ENCODE assay signal across 14 mouse cellular contexts in the genomic region with DNA sequence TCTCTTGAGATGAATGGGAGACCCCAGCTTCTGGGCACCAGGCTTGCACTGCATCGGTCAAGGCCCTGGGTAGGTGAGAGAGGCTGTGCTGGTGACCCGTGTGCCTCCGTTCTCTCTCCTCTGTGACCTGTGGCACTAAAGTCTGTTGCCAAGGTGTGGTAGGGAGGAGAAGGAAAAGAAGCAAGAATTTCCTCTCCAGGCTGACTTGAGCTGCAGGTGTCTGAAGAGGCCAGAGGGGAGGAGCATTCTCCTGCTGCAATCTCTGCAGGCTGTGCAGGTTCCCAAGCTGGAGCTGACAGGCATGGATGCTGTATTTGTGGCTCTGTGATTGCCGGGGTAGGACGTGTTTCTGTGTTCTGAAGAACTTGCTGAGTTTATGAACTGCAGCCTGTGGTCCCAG.
DNase-seq lines count a peak whose midpoint lies in the region; TF ChIP-seq lines count a peak whose summit lies in the region.
"Had no signal": no experiment of that assay in that cellular context is flagged by ENCODE, and none has a peak within 500 bp of the region (broad histone marks: within the 10 kb centered on the region; RNA-seq: fewer than 3 reads in every experiment).

No protein-coding gene starts in this region.

- peak overlapping the region; percentile 71 for H3K4me3 ChIP-seq in E14TG2a.4 (replicated peaks; ENCODE audit: low read length)
- H3K4me3 ChIP-seq: forebrain, embryonic 15.5 days had no signal

- H3K9me3 ChIP-seq in E14TG2a.4 (ENCODE audit: low read length): no peaks in the 10 kb centered on the region
- H3K9me3 ChIP-seq: forebrain, embryonic 15.5 days had no signal

- H3K36me3 ChIP-seq in E14TG2a.4 (ENCODE audit: insufficient read depth, low read length): peaks cover 53% of the 10 kb centered on the region
- H3K36me3 ChIP-seq: forebrain, embryonic 15.5 days had no signal

- WGBS in large intestine, adult 2 months: 27% methylated on average over 5 of the region's 5 CpGs

- H3K27me3 ChIP-seq in E14TG2a.4 (ENCODE audit: insufficient read depth, low read length): no peaks in the 10 kb centered on the region
- H3K27me3 ChIP-seq: forebrain, embryonic 15.5 days had no signal

- TF ChIP-seq CTCF in E14TG2a.4 (conservative IDR thresholded peaks at IDR 0.05; ENCODE audit: low read length): no peak

- H3K4me1 ChIP-seq in E14TG2a.4 (replicated peaks; ENCODE audit: low read depth, low read length): peaks cover 96% of the 10 kb centered on the region

- DNase-seq in ES-CJ7 (ENCODE audit: low read depth, low spot score): peak; percentile 49
- DNase-seq in large intestine, adult 2 months (ENCODE audit: low read depth, low spot score): peak; percentile 46
- peak; percentile 49 for DNase-seq in lung, postnatal 36 days
- DNase-seq in layer of hippocampus, adult 8-10 months (ENCODE audit: low spot score in 2 of 2): no peak
- DNase-seq in adrenal gland, adult (ENCODE audit: inconsistent age in 2 of 2, low spot score in 1 of 2): no peak
- DNase-seq in urinary bladder, postnatal 4 days (ENCODE audit: low spot score in 2 of 2): no peak
- DNase-seq: adrenal gland, adult 2 months; cerebellum, adult 9-10 months; kidney, adult 9 months; kidney, postnatal 36 days; right cerebral cortex, postnatal 4 days; thymus, adult 18-20 months had no signal

Comparison
In these comparisons a context has a peak if more than half of its experiments do, and no peak if none do; other contexts are left out.
1. DNase-seq: peak in ES-CJ7 (single experiment), large intestine, adult 2 months (single experiment) and lung, postnatal 36 days (single experiment); none in layer of hippocampus, adult 8-10 months (0 of 2), adrenal gland, adult (0 of 2) and urinary bladder, postnatal 4 days (0 of 2).